Mouse (Mus musculus): ENCODE measurements around the gene Paqr9.
A peak's percentile ranks its signal among the peaks of the same experiment; 100 is the strongest.

Gene Paqr9

GRCm38 (mm10) chr9:95546679-95547078, 12.8 kb upstream of the Paqr9 start:
- peak; percentile 23 for DNase-seq (ENCODE audit: low spot score)

- no peak for DNase-seq (ENCODE audit: low spot score)
These were observed 9.6 kb upstream of the Paqr9 start for GRCm38 (mm10) chr9:95549626-95550411.

- no peak for DNase-seq (ENCODE audit: low spot score)
These were observed 8.3 kb upstream of the Paqr9 start for GRCm38 (mm10) chr9:95550856-95551774.

- no peak for DNase-seq (ENCODE audit: low spot score)
These were observed 7.2 kb upstream of the Paqr9 start for GRCm38 (mm10) chr9:95552175-95552705.

- no peak for DNase-seq (ENCODE audit: low spot score)
These were observed 4.9 kb upstream of the Paqr9 start for GRCm38 (mm10) chr9:95554231-95555221.

GRCm38 (mm10) chr9:95555233-95555740, 4.2 kb upstream of the Paqr9 start:
- DNase-seq (ENCODE audit: low spot score): no peak

- no peak for DNase-seq (ENCODE audit: low spot score)
These were observed 3.4 kb upstream of the Paqr9 start for GRCm38 (mm10) chr9:95556067-95556512.

GRCm38 (mm10) chr9:95557722-95558121, 1.7 kb upstream of the Paqr9 start:
- DNase-seq (ENCODE audit: low spot score): no peak

GRCm38 (mm10) chr9:95558726-95559058, 765 bp upstream of the Paqr9 start:
- no peak for DNase-seq (ENCODE audit: low spot score)

- DNase-seq (ENCODE audit: low spot score): peak; percentile 51
These were observed 679 bp downstream of the Paqr9 start for GRCm38 (mm10) chr9:95559936-95560735.

GRCm38 (mm10) chr9:95564047-95564446, 4.6 kb downstream of the Paqr9 start:
- DNase-seq (ENCODE audit: low spot score): no peak

GRCm38 (mm10) chr9:95566394-95566793, 6.9 kb downstream of the Paqr9 start:
- DNase-seq (ENCODE audit: low spot score): no peak

GRCm38 (mm10) chr9:95566931-95567330, 7.5 kb downstream of the Paqr9 start:
- no peak for DNase-seq (ENCODE audit: low spot score)

- no peak for DNase-seq (ENCODE audit: low spot score)
These were observed 9.8 kb downstream of the Paqr9 start for GRCm38 (mm10) chr9:95569249-95569648.

GRCm38 (mm10) chr9:95569966-95570365, 10.5 kb downstream of the Paqr9 start:
- no peak for DNase-seq (ENCODE audit: low spot score)

- no peak for DNase-seq (ENCODE audit: low spot score)
These were observed 11.1 kb downstream of the Paqr9 start for GRCm38 (mm10) chr9:95570604-95571003.

GRCm38 (mm10) chr9:95571494-95571893, 12.0 kb downstream of the Paqr9 start:
- DNase-seq (ENCODE audit: low spot score): no peak

- no peak for DNase-seq (ENCODE audit: low spot score)
These were observed 13.1 kb downstream of the Paqr9 start for GRCm38 (mm10) chr9:95572558-95572957.

- no peak for DNase-seq (ENCODE audit: low spot score)
These were observed 14.7 kb downstream of the Paqr9 start for GRCm38 (mm10) chr9:95574116-95574515.

- no peak for DNase-seq (ENCODE audit: low spot score)
These were observed 18.0 kb downstream of the Paqr9 start for GRCm38 (mm10) chr9:95577502-95577901.
